Mouse (Mus musculus) intestine, embryonic 16.5 days (tissue): ENCODE data around the gene Rlbp1. TPM values are rescaled to one million over a fixed set of nuclear protein-coding genes. Genes with fewer than 3 reads are reported as not detected.

Source experiments
- ATAC-seq: fragments of 200-750 bp; cut with Nextera tagmentation; 2 replicates; pipeline ENCODE4 v1.8.0; 2017; ENCODE audit warnings: moderate TSS enrichment, moderate library complexity
- H3K27ac ChIP-seq: fragments of 300-500 bp; sonication (generic); 2 replicates; pipeline ENCODE4 v1.5.1; 2014; ENCODE audit warnings: mild to moderate bottlenecking, low read length
- H3K27me3 ChIP-seq: fragments of 300-500 bp; sonication (generic); replicated peaks from 2 replicates; pipeline ENCODE4 v1.6.1; 2014; ENCODE audit warnings: low read length, control low read depth, mixed read lengths; ENCODE audit not compliant: control insufficient read depth, insufficient read depth
- H3K36me3 ChIP-seq: fragments of 300-500 bp; sonication (generic); 2 replicates; pipeline ENCODE4 v1.6.1; 2014; ENCODE audit warnings: low read length, control low read depth; ENCODE audit not compliant: control insufficient read depth, insufficient read depth
- H3K4me1 ChIP-seq: fragments of 300-500 bp; sonication (generic); 2 replicates; pipeline ENCODE4 v1.6.1; 2014; ENCODE audit warnings: low read length, control low read depth, mixed read lengths; ENCODE audit not compliant: control insufficient read depth, insufficient read depth
- H3K4me2 ChIP-seq: fragments of 300-500 bp; sonication (generic); 2 replicates; pipeline ENCODE4 v1.6.1; 2014; ENCODE audit warnings: low read depth, low read length, control low read depth
- H3K4me3 ChIP-seq: fragments of 300-500 bp; sonication (generic); 2 replicates; pipeline ENCODE4 v1.5.1; 2014; ENCODE audit warnings: mild to moderate bottlenecking, low read length
- H3K9ac ChIP-seq: fragments of 300-500 bp; sonication (generic); 2 replicates; pipeline ENCODE4 v1.6.1; 2014; ENCODE audit warnings: low read depth, low read length
- H3K9me3 ChIP-seq: fragments of 300-500 bp; sonication (generic); 2 replicates; pipeline ENCODE4 v1.6.1; 2016; ENCODE audit warnings: low read length, control low read depth; ENCODE audit not compliant: control insufficient read depth
- WGBS: fragments of 180-500 bp; shearing (Covaris S2); extraction: QIAGEN DNeasy Blood & Tissue Kit; methylation state at CpG from one replicate; pipeline ENCODE4 v1.1.7; 2014; 5-methylcytosine and 5-hydroxymethylcytosine counted together
- polyA plus RNA-seq: library from polyadenylated mRNA; unstranded; fragments of >200 nt; fragmentation: Nextera tagmentation; extraction: Ambion mirVana; gene quantifications from 2 replicates; pipeline ENCODE4 v1.2.1, GENCODE M21; 2015

The Rlbp1 gene
- polyA plus RNA-seq, 1 experiment from 2014 or later = 0.16 TPM

DNA sequence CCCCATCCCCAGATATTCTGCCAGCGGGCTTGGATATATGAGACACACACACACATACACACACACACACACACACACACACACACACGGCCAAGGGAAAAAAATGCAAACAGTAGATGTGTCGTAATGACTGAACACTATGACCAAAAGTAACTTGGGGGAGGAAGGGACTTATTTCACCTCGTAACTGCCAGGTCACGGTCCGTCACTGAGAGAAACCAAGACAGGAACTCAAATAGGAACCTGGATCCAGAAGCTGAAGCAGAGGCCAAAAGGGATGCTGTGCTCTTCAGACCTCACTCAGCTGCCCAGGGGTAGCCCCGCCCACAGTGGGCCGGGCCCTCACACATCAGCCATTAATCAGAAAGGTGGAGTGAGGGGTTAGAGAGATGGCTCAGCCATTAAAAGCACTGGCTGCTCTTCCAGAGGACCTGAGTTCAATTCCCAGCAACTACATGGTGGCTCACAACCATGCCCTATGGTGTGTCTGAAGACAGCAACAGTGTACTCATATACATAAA, 40.2 kb downstream of the Rlbp1 start:
- H3K36me3 ChIP-seq = peaks cover 5% of the 10 kb centered on the region; the same call in 1 of the 2 replicates
- H3K27ac ChIP-seq = no peak overlapping the region
- H3K27me3 ChIP-seq = no peaks in the 10 kb centered on the region
- no peak overlapping the region for H3K4me2 ChIP-seq
- no peaks in the 10 kb centered on the region for H3K4me1 ChIP-seq
- H3K9ac ChIP-seq = no peak overlapping the region
- 77% methylated on average over 8 of the region's 8 CpGs for WGBS
- ATAC-seq = no peak
- no peak overlapping the region for H3K4me3 ChIP-seq
- H3K9me3 ChIP-seq = no peaks in the 10 kb centered on the region

GRCm38 (mm10) chr7:79345902-79346301, 40.9 kb downstream of the Rlbp1 start:
- Histone ChIP-seq H3K4me1 (no peaks in the 10 kb centered on the region), H3K9me3 (no peaks in the 10 kb centered on the region), H3K27me3 (no peaks in the 10 kb centered on the region), H3K9ac (no peak overlapping the region), H3K4me2 (no peak overlapping the region), H3K4me3 (no peak overlapping the region), H3K27ac (no peak overlapping the region), H3K36me3 (peaks cover 5% of the 10 kb centered on the region; the same call in 1 of the 2 replicates)
- ATAC-seq = no peak; the same call in 1 of the 2 replicates
- 48% methylated on average over 4 of the region's 4 CpGs for WGBS

DNA sequence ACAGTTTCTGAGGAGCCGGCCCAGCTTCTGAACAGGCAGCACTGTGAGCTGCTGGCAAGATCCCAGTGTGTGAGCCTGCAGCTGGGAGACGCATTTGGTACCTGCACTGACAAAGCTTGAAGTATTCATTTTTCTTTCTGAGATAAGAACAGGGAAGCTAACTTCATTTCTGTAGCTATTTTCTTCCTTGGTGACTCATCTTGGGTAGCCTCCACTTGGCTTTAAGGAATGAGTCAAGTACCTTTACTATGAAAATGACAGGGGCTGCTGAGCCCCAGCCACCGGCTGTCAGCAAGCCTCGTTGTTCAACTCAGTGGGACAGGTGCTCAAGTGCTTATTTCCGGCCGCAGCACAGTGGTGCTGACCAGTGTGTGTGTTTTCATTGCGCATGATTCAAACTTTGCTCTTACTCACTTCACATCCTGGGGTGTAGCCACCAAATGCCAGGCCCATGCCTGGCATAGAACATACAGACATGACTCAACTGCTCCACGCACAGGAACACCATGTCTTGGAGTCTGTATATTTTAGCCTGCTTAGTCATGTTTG, 50.4 kb downstream of the Rlbp1 start:
- no peak overlapping the region for H3K9ac ChIP-seq
- no peaks in the 10 kb centered on the region for H3K9me3 ChIP-seq
- H3K36me3 ChIP-seq = peaks cover 3% of the 10 kb centered on the region; the same call in 1 of the 2 replicates
- ATAC-seq = no peak
- no peaks in the 10 kb centered on the region for H3K4me1 ChIP-seq
- H3K4me2 ChIP-seq = no peak overlapping the region
- H3K27ac ChIP-seq = no peak overlapping the region
- H3K4me3 ChIP-seq = no peak overlapping the region
- no peaks in the 10 kb centered on the region for H3K27me3 ChIP-seq
- WGBS = 86% methylated on average over 8 of the region's 8 CpGs

DNA sequence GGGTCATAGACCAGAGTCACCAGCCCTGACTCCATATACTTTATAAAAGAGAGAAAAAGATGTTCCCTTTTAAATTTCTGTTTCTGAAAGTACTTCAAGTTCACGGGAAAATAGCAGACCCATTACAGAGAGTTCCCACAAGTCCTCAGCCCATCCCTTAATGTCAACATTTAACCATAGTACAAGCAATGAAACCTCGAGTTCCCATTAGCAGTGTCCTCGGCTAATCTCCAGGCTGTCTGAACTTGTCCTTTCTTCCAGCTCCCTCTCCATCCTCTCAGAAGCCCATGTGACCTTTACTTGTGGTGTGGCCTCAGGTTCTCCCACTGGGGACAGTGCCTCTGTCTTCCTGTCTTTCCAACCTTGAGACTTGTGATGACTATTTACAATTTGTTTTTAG, 53.4 kb downstream of the Rlbp1 start:
- 54% methylated on average over 3 of the region's 3 CpGs for WGBS
- Histone ChIP-seq H3K27me3 (no peaks in the 10 kb centered on the region), H3K27ac (no peak overlapping the region), H3K4me2 (no peak overlapping the region), H3K4me3 (no peak overlapping the region), H3K9ac (no peak overlapping the region), H3K9me3 (no peaks in the 10 kb centered on the region), H3K36me3 (peaks cover 8% of the 10 kb centered on the region), H3K4me1 (no peaks in the 10 kb centered on the region)
- no peak for ATAC-seq

GRCm38 (mm10) chr7:79331197-79331596, 55.7 kb downstream of the Rlbp1 start:
- 76% methylated on average over 10 of the region's 10 CpGs for WGBS
- peaks cover 7% of the 10 kb centered on the region; the same call in 1 of the 2 replicates for H3K36me3 ChIP-seq

GRCm38 (mm10) chr7:79328769-79329168, 58.1 kb downstream of the Rlbp1 start:
- Histone ChIP-seq H3K27ac (no peak overlapping the region), H3K4me1 (no peaks in the 10 kb centered on the region), H3K4me2 (no peak overlapping the region), H3K4me3 (no peak overlapping the region), H3K27me3 (no peaks in the 10 kb centered on the region), H3K36me3 (peaks cover 13% of the 10 kb centered on the region), H3K9me3 (no peaks in the 10 kb centered on the region), H3K9ac (no peak overlapping the region)
- ATAC-seq = no peak
- WGBS = 87% methylated on average over 5 of the region's 5 CpGs

More at GRCm38 (mm10) chr7:79331197-79331596, 55.7 kb downstream of the Rlbp1 start:
- Histone ChIP-seq H3K4me3 (no peak overlapping the region), H3K4me1 (no peaks in the 10 kb centered on the region), H3K9ac (no peak overlapping the region), H3K27ac (no peak overlapping the region), H3K4me2 (no peak overlapping the region), H3K9me3 (no peaks in the 10 kb centered on the region), H3K27me3 (no peaks in the 10 kb centered on the region)
- no peak for ATAC-seq

Other genes with a start within 250 kb of the Rlbp1 start
- 184 and 188 TPM in 2 replicates for gene Mfge8, start 238.0 kb downstream of the Rlbp1 start, polyA plus RNA-seq
- 11.5 and 15.1 TPM in 2 replicates for gene Abhd2, start 113.8 kb downstream of the Rlbp1 start, polyA plus RNA-seq
- 6.4 and 7.1 TPM in 2 replicates for gene Fanci, start 4.9 kb upstream of the Rlbp1 start, polyA plus RNA-seq
- gene Polg, start 79.3 kb upstream of the Rlbp1 start, polyA plus RNA-seq = 39.1 and 42.8 TPM in 2 replicates
- 0.20 and 0.23 TPM in 2 replicates for gene Rhcg, start 230.6 kb upstream of the Rlbp1 start, polyA plus RNA-seq